Mouse (Mus musculus): ENCODE results near the gene Vmn2r66. TPM values are rescaled to one million over a fixed set of nuclear protein-coding genes. Genes with fewer than 3 reads are reported as not detected.

Gene Vmn2r66
- not detected in 2 replicates for polyA plus RNA-seq (2012; rRNA removed; ENCODE audit: low replicate concordance)

DNA sequence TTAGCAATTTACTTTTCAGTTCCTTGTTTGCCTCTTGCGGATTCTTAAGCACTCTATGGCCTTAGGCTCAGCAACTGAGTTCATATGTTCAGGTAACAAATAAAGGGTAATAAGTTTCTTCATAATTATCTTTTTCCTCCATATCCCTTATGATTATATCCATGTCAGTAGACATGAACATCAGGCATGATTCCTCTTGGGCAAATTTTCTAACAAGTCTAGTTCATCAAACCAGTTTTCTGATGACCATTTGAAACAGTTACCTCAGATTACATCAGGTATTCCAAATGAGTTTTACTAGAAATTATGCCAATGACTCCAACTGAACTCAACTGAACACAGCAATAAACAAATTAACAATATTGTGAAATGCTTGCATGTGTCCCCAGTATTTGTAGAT lies at the start of gene Vmn2r66:
Vmn2r66 (minus strand) TSS at position 101 of the 400 bp plus-strand sequence.

DNA sequence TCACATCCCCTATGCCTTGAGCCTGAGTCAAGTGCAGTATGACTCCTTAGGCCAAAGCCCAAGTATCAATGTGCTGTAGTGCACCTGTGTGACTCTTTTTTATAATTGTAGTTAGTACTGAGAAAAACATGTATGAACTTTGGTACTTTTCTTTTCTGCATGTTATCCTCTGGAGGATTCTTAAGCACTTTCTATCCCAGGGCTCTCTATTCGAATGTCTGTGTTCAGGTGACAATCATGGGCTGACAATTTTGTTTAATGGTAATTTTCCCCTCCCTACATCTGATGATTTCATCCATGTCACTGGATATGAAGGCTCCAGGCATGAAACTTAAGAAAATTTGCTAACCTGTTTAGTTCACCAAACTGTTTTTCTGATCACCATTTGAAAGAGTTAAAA lies 48.1 kb downstream of the Vmn2r66 start, which contains the start of gene Vmn2r65:
Vmn2r65 (minus strand) TSS at position 101 of the 400 bp plus-strand sequence.

Other genes with a start within 250 kb of the Vmn2r66 start
- not detected in 2 replicates for gene Olfr291, start 158.7 kb downstream of the Vmn2r66 start, polyA plus RNA-seq (2012; rRNA removed; ENCODE audit: low replicate concordance)
- not detected in 2 replicates for gene Vmn2r65, start 48.2 kb downstream of the Vmn2r66 start, polyA plus RNA-seq (2012; rRNA removed; ENCODE audit: low replicate concordance)
- not detected in 2 replicates for gene Vmn2r67, start 143.7 kb upstream of the Vmn2r66 start, polyA plus RNA-seq (2012; rRNA removed; ENCODE audit: low replicate concordance)
- gene Vmn2r68, start 225.5 kb upstream of the Vmn2r66 start, polyA plus RNA-seq (2012; rRNA removed; ENCODE audit: low replicate concordance) = not detected in 2 replicates